Mouse (Mus musculus): ENCODE data around the gene Spop.

- TF ChIP-seq POLR2A (IDR thresholded peaks at IDR 0.05; ENCODE audit: extremely low read depth, insufficient read depth, low read length): no peak
- no peak for TF ChIP-seq CTCF (IDR thresholded peaks at IDR 0.05; ENCODE audit: low read depth, low read length)
Observed at GRCm38 (mm10) chr11:95402196-95402595, 11.7 kb upstream of the Spop start.

Data from liver, adult 2 months (tissue).